Mouse (Mus musculus) embryonic fibroblast, embryonic 13.5 days (primary cell): Measurements from ENCODE around the gene Rnf144b.

ENCODE experiments used
- CTCF ChIP-seq: IDR thresholded peaks from 2 replicates; pipeline ENCODE4 v1.5.1; 2011; ENCODE audit warnings: mild to moderate bottlenecking, control low read depth, low read length, moderate library complexity, borderline replicate concordance; ENCODE audit not compliant: insufficient read depth
- POLR2A ChIP-seq: IDR thresholded peaks from 2 replicates; pipeline ENCODE4 v1.6.1; 2011; ENCODE audit warnings: low read depth, mild to moderate bottlenecking, control low read depth, low read length, moderate library complexity

DNA sequence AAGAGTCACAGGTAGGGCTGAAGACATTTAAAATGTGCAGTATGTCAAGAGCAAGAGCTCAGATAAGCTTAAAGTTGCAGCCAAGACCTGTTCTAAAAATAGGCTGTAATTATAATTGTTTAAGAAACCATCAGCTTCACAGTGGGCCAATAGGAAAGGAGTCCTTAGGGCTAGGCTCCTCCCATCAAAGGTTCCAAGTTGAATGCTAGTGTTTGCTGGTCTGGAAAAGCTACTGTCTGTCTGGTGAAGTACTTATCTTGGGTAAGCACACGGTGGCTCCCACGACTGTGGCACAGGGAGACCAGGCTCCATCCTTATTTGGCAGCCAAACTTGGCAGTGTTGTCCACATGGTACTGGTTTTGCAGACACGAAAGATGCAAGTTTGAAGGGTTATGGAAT lies 9.5 kb upstream of the Rnf144b start:
- TF ChIP-seq CTCF = no peak
- TF ChIP-seq POLR2A = no peak
